Mouse (Mus musculus): ENCODE results near the gene H2afy2.

DNA sequence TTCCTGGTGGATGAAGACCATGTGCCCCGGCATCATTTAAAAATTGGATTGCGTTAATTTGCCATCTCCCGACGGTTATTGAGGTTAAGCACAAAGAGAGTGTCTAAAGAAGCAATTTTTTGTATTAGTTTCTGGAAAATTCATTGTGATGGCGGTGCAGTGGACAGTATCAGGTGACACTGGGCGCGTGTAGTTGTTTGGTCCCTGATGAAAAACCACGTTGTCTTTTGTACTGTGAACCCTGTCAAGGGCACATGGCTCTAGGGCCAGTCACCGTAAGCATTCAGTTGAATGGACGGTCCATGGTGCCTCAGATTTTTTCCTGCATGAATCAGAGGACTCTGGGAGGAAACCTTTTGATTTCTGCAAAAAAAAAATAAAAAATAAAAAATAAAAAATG, 467 bp upstream of the H2afy2 start:
- TF ChIP-seq CTCF (IDR thresholded peaks at IDR 0.05), result no peak
- TF ChIP-seq EP300 (IDR thresholded peaks at IDR 0.05), result no peak

Measured in lung, postnatal 0 days (tissue).